Mouse (Mus musculus): Measurements from ENCODE around the gene Anapc15. TPM values are rescaled to one million over a fixed set of nuclear protein-coding genes. Genes with fewer than 3 reads are reported as not detected.

The Anapc15 gene
- polyA plus RNA-seq, 1 experiment from 2014 or later = 66.3 TPM

- Histone ChIP-seq H3K4me3 (ENCODE audit: low read length) (no peak overlapping the region), H3K4me1 (ENCODE audit: control insufficient read depth, insufficient read depth, low read length) (no peaks in the 10 kb centered on the region), H3K9me3 (ENCODE audit: control insufficient read depth, low read length) (no peaks in the 10 kb centered on the region), H3K27ac (ENCODE audit: low read length) (no peak overlapping the region), H3K36me3 (ENCODE audit: control insufficient read depth, insufficient read depth, low read length) (no peaks in the 10 kb centered on the region), H3K27me3 (replicated peaks; ENCODE audit: control insufficient read depth, insufficient read depth, low read length) (no peaks in the 10 kb centered on the region), H3K4me2 (ENCODE audit: low read depth, low read length) (no peak overlapping the region), H3K9ac (ENCODE audit: low read depth, low read length) (no peak overlapping the region)
- 66% methylated on average over 6 of the region's 6 CpGs for WGBS
- ATAC-seq = no peak
Measured at GRCm38 (mm10) chr7:101844186-101844585, 19.3 kb upstream of the Anapc15 start.

- Histone ChIP-seq H3K36me3 (ENCODE audit: control insufficient read depth, insufficient read depth, low read length) (no peaks in the 10 kb centered on the region), H3K9me3 (ENCODE audit: control insufficient read depth, low read length) (no peaks in the 10 kb centered on the region), H3K9ac (ENCODE audit: low read depth, low read length) (no peak overlapping the region), H3K27me3 (replicated peaks; ENCODE audit: control insufficient read depth, insufficient read depth, low read length) (no peaks in the 10 kb centered on the region), H3K4me1 (ENCODE audit: control insufficient read depth, insufficient read depth, low read length) (no peaks in the 10 kb centered on the region), H3K4me3 (ENCODE audit: low read length) (no peak overlapping the region), H3K27ac (ENCODE audit: low read length) (no peak overlapping the region), H3K4me2 (ENCODE audit: low read depth, low read length) (no peak overlapping the region)
- WGBS = 83% methylated on average over 1 of the region's 1 CpGs
- ATAC-seq = no peak
Measured at GRCm38 (mm10) chr7:101847934-101848333, 15.6 kb upstream of the Anapc15 start.

GRCm38 (mm10) chr7:101851689-101852088 is 11.8 kb upstream of the Anapc15 start:
- no peak for ATAC-seq
- Histone ChIP-seq H3K4me1 (ENCODE audit: control insufficient read depth, insufficient read depth, low read length) (no peaks in the 10 kb centered on the region), H3K9ac (ENCODE audit: low read depth, low read length) (no peak overlapping the region), H3K27ac (ENCODE audit: low read length) (no peak overlapping the region), H3K27me3 (replicated peaks; ENCODE audit: control insufficient read depth, insufficient read depth, low read length) (no peaks in the 10 kb centered on the region), H3K9me3 (ENCODE audit: control insufficient read depth, low read length) (no peaks in the 10 kb centered on the region), H3K4me2 (ENCODE audit: low read depth, low read length) (no peak overlapping the region), H3K4me3 (ENCODE audit: low read length) (no peak overlapping the region), H3K36me3 (ENCODE audit: control insufficient read depth, insufficient read depth, low read length) (no peaks in the 10 kb centered on the region)
- WGBS = 88% methylated on average over 6 of the region's 6 CpGs

GRCm38 (mm10) chr7:101852846-101853245 is 10.7 kb upstream of the Anapc15 start:
- WGBS = 86% methylated on average over 6 of the region's 6 CpGs
- no peaks in the 10 kb centered on the region for H3K36me3 ChIP-seq (ENCODE audit: control insufficient read depth, insufficient read depth, low read length)
- no peak overlapping the region for H3K27ac ChIP-seq (ENCODE audit: low read length)
- no peaks in the 10 kb centered on the region for H3K9me3 ChIP-seq (ENCODE audit: control insufficient read depth, low read length)
- H3K4me1 ChIP-seq (ENCODE audit: control insufficient read depth, insufficient read depth, low read length) = no peaks in the 10 kb centered on the region
- H3K9ac ChIP-seq (ENCODE audit: low read depth, low read length) = no peak overlapping the region
- no peaks in the 10 kb centered on the region for H3K27me3 ChIP-seq (replicated peaks; ENCODE audit: control insufficient read depth, insufficient read depth, low read length)
- ATAC-seq = no peak
- no peak overlapping the region for H3K4me2 ChIP-seq (ENCODE audit: low read depth, low read length)
- no peak overlapping the region for H3K4me3 ChIP-seq (ENCODE audit: low read length)

- no peaks in the 10 kb centered on the region for H3K4me1 ChIP-seq (ENCODE audit: control insufficient read depth, insufficient read depth, low read length)
- H3K27me3 ChIP-seq (replicated peaks; ENCODE audit: control insufficient read depth, insufficient read depth, low read length) = no peaks in the 10 kb centered on the region
- H3K36me3 ChIP-seq (ENCODE audit: control insufficient read depth, insufficient read depth, low read length) = no peaks in the 10 kb centered on the region
- no peak overlapping the region for H3K9ac ChIP-seq (ENCODE audit: low read depth, low read length)
- H3K4me2 ChIP-seq (ENCODE audit: low read depth, low read length) = no peak overlapping the region
- H3K27ac ChIP-seq (ENCODE audit: low read length) = no peak overlapping the region
- no peak overlapping the region for H3K4me3 ChIP-seq (ENCODE audit: low read length)
- ATAC-seq = no peak
- WGBS = 67% methylated on average over 2 of the region's 2 CpGs
- no peaks in the 10 kb centered on the region for H3K9me3 ChIP-seq (ENCODE audit: control insufficient read depth, low read length)
Measured at GRCm38 (mm10) chr7:101853816-101854215, 9.7 kb upstream of the Anapc15 start.

- Histone ChIP-seq H3K27ac (ENCODE audit: low read length) (no peak within 1 kb of the TSS), H3K4me3 (ENCODE audit: low read length) (no peak within 1 kb of the TSS), H3K9ac (ENCODE audit: low read depth, low read length) (no peak within 1 kb of the TSS), H3K4me2 (ENCODE audit: low read depth, low read length) (no peak within 1 kb of the TSS), H3K27me3 (replicated peaks; ENCODE audit: control insufficient read depth, insufficient read depth, low read length) (no peaks in the 10 kb centered on the region), H3K4me1 (ENCODE audit: control insufficient read depth, insufficient read depth, low read length) (no peaks in the 10 kb centered on the region), H3K36me3 (ENCODE audit: control insufficient read depth, insufficient read depth, low read length) (no peaks in the 10 kb centered on the region), H3K9me3 (ENCODE audit: control insufficient read depth, low read length) (no peaks in the 10 kb centered on the region)
- 89% methylated on average over 4 of the region's 4 CpGs for WGBS
- ATAC-seq = no peak
Measured at GRCm38 (mm10) chr7:101857094-101857493, 6.4 kb upstream of the Anapc15 start, which contains the start of gene Folr2. Gene Folr2, minus strand, starts transcription at chr7:101857194.

GRCm38 (mm10) chr7:101858362-101858761 is 5.2 kb upstream of the Anapc15 start:
- Histone ChIP-seq H3K4me1 (ENCODE audit: control insufficient read depth, insufficient read depth, low read length) (no peaks in the 10 kb centered on the region), H3K4me2 (ENCODE audit: low read depth, low read length) (no peak overlapping the region), H3K36me3 (ENCODE audit: control insufficient read depth, insufficient read depth, low read length) (no peaks in the 10 kb centered on the region), H3K27ac (ENCODE audit: low read length) (no peak overlapping the region), H3K27me3 (replicated peaks; ENCODE audit: control insufficient read depth, insufficient read depth, low read length) (no peaks in the 10 kb centered on the region), H3K9me3 (ENCODE audit: control insufficient read depth, low read length) (no peaks in the 10 kb centered on the region), H3K4me3 (ENCODE audit: low read length) (no peak overlapping the region), H3K9ac (ENCODE audit: low read depth, low read length) (no peak overlapping the region)
- WGBS = 76% methylated on average over 9 of the region's 9 CpGs
- ATAC-seq = no peak

GRCm38 (mm10) chr7:101860978-101861377 is 2.5 kb upstream of the Anapc15 start:
- H3K9ac ChIP-seq (ENCODE audit: low read depth, low read length) = no peak overlapping the region
- H3K27me3 ChIP-seq (replicated peaks; ENCODE audit: control insufficient read depth, insufficient read depth, low read length) = no peaks in the 10 kb centered on the region
- ATAC-seq = no peak
- H3K4me1 ChIP-seq (ENCODE audit: control insufficient read depth, insufficient read depth, low read length) = no peaks in the 10 kb centered on the region
- H3K4me3 ChIP-seq (ENCODE audit: low read length) = no peak overlapping the region
- H3K36me3 ChIP-seq (ENCODE audit: control insufficient read depth, insufficient read depth, low read length) = no peaks in the 10 kb centered on the region
- no peak overlapping the region for H3K4me2 ChIP-seq (ENCODE audit: low read depth, low read length)
- no peaks in the 10 kb centered on the region for H3K9me3 ChIP-seq (ENCODE audit: control insufficient read depth, low read length)
- H3K27ac ChIP-seq (ENCODE audit: low read length) = no peak overlapping the region

- Histone ChIP-seq H3K4me2 (ENCODE audit: low read depth, low read length) (no peak overlapping the region), H3K4me3 (ENCODE audit: low read length) (no peak overlapping the region), H3K27me3 (replicated peaks; ENCODE audit: control insufficient read depth, insufficient read depth, low read length) (no peaks in the 10 kb centered on the region), H3K27ac (ENCODE audit: low read length) (no peak overlapping the region), H3K9me3 (ENCODE audit: control insufficient read depth, low read length) (no peaks in the 10 kb centered on the region), H3K36me3 (ENCODE audit: control insufficient read depth, insufficient read depth, low read length) (no peaks in the 10 kb centered on the region), H3K9ac (ENCODE audit: low read depth, low read length) (no peak overlapping the region), H3K4me1 (ENCODE audit: control insufficient read depth, insufficient read depth, low read length) (no peaks in the 10 kb centered on the region)
- ATAC-seq = no peak
- WGBS = 76% methylated on average over 3 of the region's 3 CpGs
Measured at GRCm38 (mm10) chr7:101862291-101862690, 1.2 kb upstream of the Anapc15 start.

- H3K27ac ChIP-seq (ENCODE audit: low read length) = no peak overlapping the region
- H3K27me3 ChIP-seq (replicated peaks; ENCODE audit: control insufficient read depth, insufficient read depth, low read length) = no peaks in the 10 kb centered on the region
- H3K4me2 ChIP-seq (ENCODE audit: low read depth, low read length) = no peak overlapping the region
- WGBS = 84% methylated on average over 11 of the region's 11 CpGs
- no peak overlapping the region for H3K9ac ChIP-seq (ENCODE audit: low read depth, low read length)
- no peak for ATAC-seq
- H3K9me3 ChIP-seq (ENCODE audit: control insufficient read depth, low read length) = no peaks in the 10 kb centered on the region
- H3K4me1 ChIP-seq (ENCODE audit: control insufficient read depth, insufficient read depth, low read length) = peaks cover 2% of the 10 kb centered on the region; the same call in 1 of the 2 replicates
- H3K4me3 ChIP-seq (ENCODE audit: low read length) = no peak overlapping the region
- no peaks in the 10 kb centered on the region for H3K36me3 ChIP-seq (ENCODE audit: control insufficient read depth, insufficient read depth, low read length)
Measured at GRCm38 (mm10) chr7:101866491-101867265, 3.2 kb downstream of the Anapc15 start.
